Mouse (Mus musculus): ENCODE data around the gene Hivep1.

DNA sequence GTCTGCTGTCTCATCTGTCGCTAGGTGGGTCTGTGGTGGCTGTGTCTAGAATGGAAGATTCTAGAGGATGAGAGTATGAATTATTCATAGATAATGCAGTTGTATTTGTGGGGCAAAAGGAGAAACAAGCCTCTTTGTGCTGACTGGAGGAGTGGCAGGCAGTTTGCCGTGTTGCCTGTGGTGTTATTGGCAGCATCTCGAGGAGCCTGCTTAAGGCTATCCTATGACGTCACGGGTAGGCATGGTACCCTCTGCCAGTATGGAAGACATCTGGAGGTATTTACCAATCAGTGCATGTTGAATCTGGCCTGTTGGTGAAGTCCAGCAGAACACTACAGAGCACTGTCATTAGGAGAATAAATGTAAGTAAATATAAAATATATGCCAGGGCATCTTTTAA lies 35.6 kb upstream of the Hivep1 start:
- TF ChIP-seq HCFC1 (IDR thresholded peaks at IDR 0.05; ENCODE audit: borderline replicate concordance, insufficient read depth, low read length) (no peak), ZNF384 (IDR thresholded peaks at IDR 0.05; ENCODE audit: low read depth, low read length) (no peak), ZC3H11A (IDR thresholded peaks at IDR 0.05; ENCODE audit: borderline replicate concordance, low read depth, low read length) (no peak), MAFK (IDR thresholded peaks at IDR 0.05; ENCODE audit: insufficient read depth, low read depth, low read length) (no peak)

Measured in ES-E14 (cell line).